Mouse (Mus musculus) CH12.LX (cell line): ENCODE data around the gene Parm1. TPM values are rescaled to one million over a fixed set of nuclear protein-coding genes. Genes with fewer than 3 reads are reported as not detected.

Experiments used
- DNase-seq: peaks from one replicate; pipeline ENCODE4 v3.0.0-alpha.2; 2013; ENCODE audit errors: extremely low read depth
- H3K27ac ChIP-seq: 2 replicates; pipeline ENCODE4 v1.5.1; 2012; ENCODE audit warnings: low read depth, mild to moderate bottlenecking, control low read depth, moderate library complexity; ENCODE audit not compliant: insufficient read depth
- H3K27me3 ChIP-seq: replicated peaks from 2 replicates; pipeline ENCODE3; 2012; ENCODE audit warnings: inconsistent platforms
- H3K36me3 ChIP-seq, 2 experiments: replicated peaks in 1 of 2; 2 replicates each; pipeline versions ENCODE3 to v1.6.1; 2012; ENCODE audit warnings: inconsistent platforms in 1 of 2, low read length in 1 of 2, mild to moderate bottlenecking in 1 of 2, mixed read lengths in 1 of 2, moderate library complexity in 1 of 2; ENCODE audit not compliant: control insufficient read depth in 1 of 2, insufficient read depth in 1 of 2
- H3K4me1 ChIP-seq, 2 experiments: 2 replicates each; pipeline ENCODE4 v1.6.1; 2012; ENCODE audit warnings: inconsistent platforms in 1 of 2, moderate library complexity in 1 of 2; ENCODE audit not compliant: insufficient read depth in 2 of 2, control insufficient read depth in 1 of 2
- H3K4me2 ChIP-seq: 2 replicates; pipeline ENCODE4 v1.6.1; 2012; ENCODE audit warnings: low read depth, mild to moderate bottlenecking, control low read depth; ENCODE audit not compliant: poor library complexity, insufficient read depth, severe bottlenecking
- H3K4me3 ChIP-seq, 3 experiments: fragments of 150-350 bp in 1 of 3; sonication (generic) in 1 of 3; replicated peaks in 1 of 3; 2 replicates each; pipeline versions ENCODE3 to v1.5.1; 2011 to 2012; ENCODE audit warnings: low read depth in 2 of 3, low read length in 2 of 3, mild to moderate bottlenecking in 2 of 3, moderate library complexity in 2 of 3, control low read depth in 1 of 3, improper control_type of control experiment in 1 of 3, inconsistent platforms in 1 of 3, mixed read lengths in 1 of 3; ENCODE audit not compliant: poor library complexity in 1 of 3
- H3K79me2 ChIP-seq: replicated peaks from 2 replicates; pipeline ENCODE4 v1.6.1; 2012; ENCODE audit warnings: mild to moderate bottlenecking, moderate library complexity; ENCODE audit not compliant: control insufficient read depth, poor library complexity, insufficient read depth, severe bottlenecking; ENCODE audit errors: extremely low read depth
- H3K9ac ChIP-seq: 2 replicates; pipeline ENCODE4 v1.6.1; 2012; ENCODE audit warnings: low read depth, mild to moderate bottlenecking, control low read depth, moderate library complexity; ENCODE audit not compliant: insufficient read depth
- H3K9me3 ChIP-seq: replicated peaks from 2 replicates; pipeline ENCODE3; 2012; ENCODE audit warnings: low read length, inconsistent platforms, mixed read lengths
- CHD1 ChIP-seq: IDR thresholded peaks from 2 replicates; pipeline ENCODE4 v1.6.1; 2012; ENCODE audit warnings: low read depth, low read length, improper control_type of control experiment, inconsistent platforms
- CHD2 ChIP-seq: IDR thresholded peaks from 2 replicates; pipeline ENCODE4 v1.6.1; 2011; ENCODE audit warnings: low read length, improper control_type of control experiment
- ELF1 ChIP-seq: IDR thresholded peaks from 2 replicates; pipeline ENCODE4 v1.6.1; 2014; ENCODE audit warnings: low read depth, mild to moderate bottlenecking, inconsistent platforms, low read length, improper control_type of control experiment
- IRF4 ChIP-seq: IDR thresholded peaks from 2 replicates; pipeline ENCODE4 v1.6.1; 2014; ENCODE audit warnings: low read depth, mild to moderate bottlenecking, inconsistent platforms, low read length, improper control_type of control experiment
- JUN ChIP-seq: IDR thresholded peaks from 2 replicates; pipeline ENCODE4 v1.6.1; 2011; ENCODE audit warnings: low read depth, mild to moderate bottlenecking, low read length, improper control_type of control experiment, moderate library complexity; ENCODE audit not compliant: insufficient read depth
- KAT2A ChIP-seq: IDR thresholded peaks from 2 replicates; pipeline ENCODE4 v1.6.1; 2012; ENCODE audit warnings: low read length, improper control_type of control experiment, inconsistent platforms; ENCODE audit not compliant: insufficient replicate concordance
- MAFK ChIP-seq: IDR thresholded peaks from 2 replicates; pipeline ENCODE4 v1.6.1; 2011; ENCODE audit warnings: low read length, improper control_type of control experiment; ENCODE audit not compliant: insufficient replicate concordance
- MAX ChIP-seq: IDR thresholded peaks from 2 replicates; pipeline ENCODE4 v1.6.1; 2011; ENCODE audit warnings: low read length, improper control_type of control experiment
- MYC ChIP-seq: IDR thresholded peaks from 2 replicates; pipeline ENCODE4 v1.6.1; 2011; ENCODE audit warnings: low read depth, mild to moderate bottlenecking, improper control_type of control experiment, low read length
- POLR2A ChIP-seq: IDR thresholded peaks from 2 replicates; pipeline ENCODE4 v1.6.1; 2011; ENCODE audit warnings: low read depth, mild to moderate bottlenecking, improper control_type of control experiment, low read length
- RCOR1 ChIP-seq: conservative IDR thresholded peaks from 2 replicates; pipeline ENCODE4 v1.6.1; 2012; ENCODE audit warnings: low read depth, mild to moderate bottlenecking, inconsistent platforms, low read length, improper control_type of control experiment
- SMC3 ChIP-seq: IDR thresholded peaks from 2 replicates; pipeline ENCODE4 v1.6.1; 2011; ENCODE audit warnings: low read depth, low read length, improper control_type of control experiment
- TBP ChIP-seq: conservative IDR thresholded peaks from 2 replicates; pipeline ENCODE4 v1.6.1; 2011; ENCODE audit warnings: low read depth, low read length, improper control_type of control experiment
- TCF12 ChIP-seq: IDR thresholded peaks from 2 replicates; pipeline ENCODE4 v1.6.1; 2014; ENCODE audit warnings: low read depth, mild to moderate bottlenecking, inconsistent platforms, low read length, improper control_type of control experiment
- UBTF ChIP-seq: IDR thresholded peaks from 2 replicates; pipeline ENCODE4 v1.6.1; 2012; ENCODE audit warnings: low read depth, mild to moderate bottlenecking, inconsistent platforms, low read length, improper control_type of control experiment, moderate library complexity
- USF1 ChIP-seq: IDR thresholded peaks from 2 replicates; pipeline ENCODE4 v1.6.1; 2014; ENCODE audit warnings: low read depth, mild to moderate bottlenecking, inconsistent platforms, low read length, improper control_type of control experiment
- ZKSCAN1 ChIP-seq: IDR thresholded peaks from 2 replicates; pipeline ENCODE4 v1.6.1; 2012; ENCODE audit warnings: low read depth, inconsistent platforms, low read length, improper control_type of control experiment, borderline replicate concordance
- ZNF384 ChIP-seq: IDR thresholded peaks from 2 replicates; pipeline ENCODE4 v1.6.1; 2012; ENCODE audit warnings: low read depth, low read length, improper control_type of control experiment, inconsistent platforms
- dilution Hi-C: fragments of 300-500 bp; cut with MboI; formaldehyde crosslinking; loops from 2 replicates; pipeline ENCODE4 v1.14.3; 2020; ENCODE audit warnings: low sequenced_read_pairs; ENCODE audit not compliant: extremely low pct_unique_long_range_greater_than_20kb, extremely low pct_ligation_motif_present
- in situ Hi-C: fragments of 300-500 bp; cut with MboI; formaldehyde crosslinking; loops from 3 replicates; pipeline ENCODE4 v1.14.3; 2019; ENCODE audit warnings: low sequenced_read_pairs, low pct_ligation_motif_present, low pct_unique_long_range_greater_than_20kb, mixed read lengths
- polyA plus RNA-seq: library from polyadenylated mRNA; unstranded; fragments of >175 nt; gene quantifications from 2 replicates; pipeline ENCODE4 v1.2.1, GENCODE M21; 2012; ENCODE audit warnings: low read depth; ENCODE audit not compliant: insufficient read length
- total RNA-seq, 2 experiments: library from RNA; depleted of rRNA; stranded (reverse); fragments of 300-350 nt in 1 of 2; fragments of >200 nt in 1 of 2; gene quantifications; 2 replicates each; pipeline ENCODE4 v1.2.3; 2012 to 2014

The Parm1 gene
- total and polyA plus RNA-seq, 3 experiments: 0.85 to 2.6 (median 0.90) TPM

GRCm38 (mm10) chr5:91653061-91653915 lies 135.9 kb downstream of the Parm1 start:
- TF ChIP-seq UBTF (no peak), POLR2A (no peak), SMC3 (no peak), RCOR1 (no peak), MYC (no peak)
- Histone ChIP-seq H3K27me3 (no peaks in the 10 kb centered on the region), H3K4me1 (peaks cover 0 to 6% of the 10 kb centered on the region in 2 experiments; a peak in 1 of 4 replicates), H3K4me2 (no peak overlapping the region), H3K79me2 (no peaks in the 10 kb centered on the region), H3K9ac (no peak overlapping the region), H3K4me3 (no peak overlapping the region), H3K36me3 (no peaks in the 10 kb centered on the region), H3K9me3 (peaks cover 2% of the 10 kb centered on the region), H3K27ac (no peak overlapping the region)
- dilution Hi-C loops: no loop called here
- in situ Hi-C loops: no loop called here
- no peak for DNase-seq

- Histone ChIP-seq H3K27me3 (no peaks in the 10 kb centered on the region), H3K9me3 (peaks cover 2% of the 10 kb centered on the region), H3K79me2 (no peaks in the 10 kb centered on the region), H3K9ac (no peak overlapping the region), H3K36me3 (no peaks in the 10 kb centered on the region), H3K4me3 (no peak overlapping the region), H3K27ac (no peak overlapping the region), H3K4me1 (0 out of 4 replicates have a peak, but pooled peaks cover 0 to 6% of the 10 kb centered on the region in 2 experiments), H3K4me2 (no peak overlapping the region)
- DNase-seq: no peak
- in situ Hi-C loops (no loop called here), dilution Hi-C loops (no loop called here)
- TF ChIP-seq JUN: no peak
- TF ChIP-seq ELF1: no peak
- no peak for TF ChIP-seq ZNF384
- TF ChIP-seq CHD1: no peak
- no peak for TF ChIP-seq CHD2
- TF ChIP-seq IRF4: no peak
- TF ChIP-seq TCF12: no peak
- TF ChIP-seq RCOR1: no peak
- TF ChIP-seq KAT2A: no peak
- no peak for TF ChIP-seq USF1
- no peak for TF ChIP-seq MAFK
- no peak for TF ChIP-seq MAX
- no peak for TF ChIP-seq TBP
- TF ChIP-seq ZKSCAN1: no peak
- TF ChIP-seq, all 38 proteins: peak for 0
Observed at GRCm38 (mm10) chr5:91654331-91655048, 137.1 kb downstream of the Parm1 start.
